Mouse (Mus musculus) G1E (cell line): ENCODE measurements around the gene Zfp599.

Experiments used
- GATA1 ChIP-seq: IDR thresholded peaks from 2 replicates; pipeline ENCODE4 v1.6.1; 2012; ENCODE audit warnings: borderline replicate concordance, low read length, inconsistent platforms, mixed read lengths
- POLR2AphosphoS5 ChIP-seq: IDR thresholded peaks from 2 replicates; pipeline ENCODE4 v1.6.1; 2012; ENCODE audit warnings: low read depth, low read length, inconsistent platforms; ENCODE audit not compliant: insufficient replicate concordance

GRCm38 (mm10) chr9:22307156-22307919 lies 47.6 kb upstream of the Zfp599 start, which contains the start of gene Zfp810:
- TF ChIP-seq GATA1: no peak
- no peak for TF ChIP-seq POLR2AphosphoS5
